Mouse (Mus musculus): Measurements from ENCODE around the gene Tmpo.

Tmpo gene

DNA sequence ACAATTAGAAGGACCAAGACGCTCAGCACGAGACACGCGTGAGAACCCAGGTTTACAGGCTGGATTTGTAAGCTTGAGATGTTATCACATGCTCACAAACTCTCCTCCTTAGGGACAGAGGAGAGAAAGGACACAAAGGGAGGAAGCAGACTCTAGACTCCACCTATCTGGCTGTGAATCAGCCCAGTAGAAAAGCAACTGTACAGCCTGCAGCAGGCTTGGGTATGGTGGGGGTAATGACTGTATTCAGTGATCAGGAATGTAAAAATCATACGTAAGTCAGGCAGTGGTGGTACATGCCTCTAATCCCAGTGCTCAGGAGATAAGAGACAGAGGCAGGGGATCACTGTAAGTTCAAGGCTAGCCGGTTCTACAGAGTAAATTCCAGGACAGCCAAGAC is 24.8 kb downstream of the Tmpo start:
- DNase-seq, result peak; percentile 9 to 39

DNA sequence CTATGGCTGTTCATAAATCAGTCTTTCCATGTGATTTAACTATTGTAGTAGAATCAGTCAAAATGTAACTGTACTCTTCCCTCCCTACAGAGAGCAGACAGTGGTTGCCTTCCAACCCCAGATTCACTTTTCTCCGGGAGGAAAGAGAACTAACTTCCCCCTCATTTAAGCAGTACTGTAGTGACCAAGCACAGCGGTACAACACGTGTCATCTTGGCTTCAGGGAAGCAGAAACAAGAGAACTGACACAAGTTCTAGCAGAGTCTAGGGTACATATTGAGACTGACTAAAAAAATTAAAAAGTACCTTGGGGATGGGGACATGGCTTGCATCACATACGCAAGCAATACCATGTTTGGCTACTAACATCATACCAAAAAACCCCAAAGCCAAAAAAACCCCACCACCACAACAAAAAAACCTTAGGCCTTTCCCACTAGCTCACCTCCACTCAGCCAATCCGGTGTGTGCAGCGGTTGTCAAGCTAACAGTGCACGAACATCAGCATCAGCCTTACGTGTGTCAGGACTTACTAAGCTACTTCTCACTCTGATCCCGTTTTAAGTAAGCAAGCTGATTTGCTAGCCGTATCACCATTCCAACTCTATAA is 27.1 kb downstream of the Tmpo start:
- no peak for DNase-seq

DNA sequence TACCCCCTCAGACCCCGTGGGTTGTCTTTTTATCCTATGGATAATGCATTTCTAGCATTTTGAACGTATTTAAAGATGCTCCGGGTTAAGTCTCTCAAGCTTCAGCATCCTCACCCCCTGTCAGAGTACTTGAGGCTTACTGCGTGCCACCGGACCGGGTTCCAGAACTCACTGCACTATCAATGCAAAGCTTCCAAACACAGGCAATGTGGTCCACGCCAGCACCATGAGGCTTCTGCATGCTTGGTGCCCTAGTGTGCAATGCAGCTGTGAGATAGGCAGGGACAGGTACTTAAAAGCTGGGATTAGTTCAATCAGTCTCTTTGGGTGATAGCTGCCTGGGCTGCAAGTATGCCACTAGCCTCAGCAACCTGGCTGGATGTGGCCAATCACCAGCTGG is 35.7 kb downstream of the Tmpo start:
- DNase-seq, result no peak

DNA sequence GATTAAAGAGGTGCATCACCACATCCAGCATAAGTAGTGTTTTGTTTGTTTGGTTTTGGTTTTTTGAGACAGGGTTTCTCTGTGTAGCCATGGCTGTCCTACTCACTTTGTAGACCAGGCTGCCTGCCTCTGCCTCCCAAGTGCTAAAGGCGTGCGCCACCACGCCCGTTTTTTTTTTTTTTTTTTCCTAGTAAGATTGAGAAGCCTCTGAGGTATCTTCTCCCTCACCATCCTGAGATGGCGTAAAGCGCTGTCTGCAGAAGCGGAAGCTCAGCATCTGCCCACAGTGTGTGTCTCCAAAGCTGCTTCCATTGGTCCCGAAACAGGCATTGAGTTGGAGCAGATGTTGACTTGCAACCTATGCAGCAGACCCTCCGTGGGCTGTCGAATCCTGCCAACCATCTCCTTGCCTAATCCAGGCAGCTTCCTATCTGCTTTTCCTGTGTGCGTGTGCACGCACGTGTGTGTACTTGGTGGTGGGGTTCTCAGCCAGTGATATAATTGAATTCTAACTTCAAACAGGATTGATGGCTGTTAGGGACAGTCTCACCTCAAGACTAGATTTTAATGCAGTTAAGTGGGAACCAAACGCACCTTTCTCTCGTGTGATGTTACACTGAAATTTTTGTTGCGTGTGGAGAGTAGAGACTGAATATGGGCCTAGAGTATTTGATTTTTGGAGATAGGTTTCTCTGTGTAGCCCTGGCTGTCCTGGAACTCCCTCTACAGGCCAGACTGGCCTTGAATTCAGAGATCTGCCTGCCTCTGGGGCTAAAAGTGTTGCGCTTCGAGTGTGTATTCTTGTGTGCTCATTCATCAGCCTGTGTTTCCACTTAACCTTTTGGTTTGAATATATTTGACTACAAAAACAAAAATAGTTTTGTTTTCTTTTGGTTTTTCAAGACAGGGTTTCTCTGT is 37.5 kb downstream of the Tmpo start:
- no peak for DNase-seq

DNA sequence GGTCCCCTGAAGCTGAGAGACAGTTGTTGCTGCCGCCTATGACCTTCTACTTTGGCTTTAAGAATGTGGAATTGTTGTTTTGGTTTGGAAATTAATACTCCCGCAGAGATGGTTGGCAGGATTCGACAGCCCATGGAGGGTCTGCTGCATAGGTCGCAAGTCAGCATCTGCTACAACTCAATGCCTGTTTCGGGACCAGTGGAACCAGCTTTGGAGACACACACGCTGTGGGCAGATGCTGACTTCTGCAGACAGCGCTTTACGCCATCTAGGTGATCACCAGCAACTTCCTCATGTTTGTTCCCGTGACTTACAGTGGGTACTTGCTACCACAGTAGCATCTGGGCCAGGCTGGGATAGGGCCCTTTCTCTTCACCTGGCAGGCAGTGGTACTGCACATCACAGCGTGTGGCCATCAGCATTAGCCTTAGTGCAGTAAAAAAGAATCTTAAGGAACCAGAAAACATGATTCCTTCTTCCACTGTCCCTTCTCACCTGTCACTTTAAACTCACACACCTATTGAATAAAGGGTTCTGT is 38.4 kb downstream of the Tmpo start:
- DNase-seq, result no peak

DNA sequence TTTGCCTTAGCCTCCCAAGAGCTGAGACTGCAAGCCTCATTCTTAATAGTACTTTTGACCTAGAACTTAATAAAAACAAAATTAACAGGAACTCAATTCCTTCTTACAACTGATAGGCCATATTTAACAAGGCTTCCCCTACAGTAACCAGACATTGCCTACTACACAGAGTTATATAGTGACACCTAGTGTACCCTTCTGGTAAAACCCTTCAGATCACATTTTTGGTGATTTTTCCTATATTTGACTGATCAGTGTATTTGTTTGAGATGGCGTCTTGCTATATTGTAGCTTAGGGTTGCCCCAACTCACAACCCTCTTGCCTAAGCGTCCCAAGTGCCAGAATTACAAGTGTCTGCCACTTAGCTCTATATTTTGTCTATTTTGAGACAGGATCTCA is 39.6 kb downstream of the Tmpo start:
- peak in 1 of 2 experiments; percentile 42 for DNase-seq

DNA sequence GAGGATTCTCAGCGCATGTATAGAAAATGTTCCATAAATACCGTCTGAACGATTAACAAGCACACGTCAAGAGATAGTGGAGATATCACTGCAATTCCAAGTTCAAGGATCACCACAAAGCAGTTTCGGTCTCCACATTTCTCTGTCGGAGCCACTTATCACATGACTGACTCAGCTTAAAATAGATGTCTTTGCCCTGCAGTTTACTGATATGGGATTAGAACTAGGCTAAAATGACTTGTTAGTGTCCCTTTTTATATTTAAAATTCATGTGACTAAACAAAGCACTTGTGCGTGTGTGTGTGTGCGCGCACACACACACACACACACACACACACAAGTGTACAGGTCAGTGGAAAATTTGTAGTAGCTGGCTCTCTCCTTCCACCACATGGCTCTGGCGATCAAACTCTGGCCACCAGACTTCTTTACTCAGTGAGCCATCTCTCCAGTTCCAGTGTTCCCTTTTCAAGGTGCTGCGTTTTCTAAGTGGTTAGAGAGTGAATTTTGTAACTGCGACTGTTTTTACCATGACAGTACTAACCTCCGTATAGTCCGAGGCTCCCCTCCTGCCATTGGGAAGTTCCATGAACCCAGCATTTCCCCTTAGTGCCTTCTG is 41.9 kb downstream of the Tmpo start:
- no peak for DNase-seq

DNA sequence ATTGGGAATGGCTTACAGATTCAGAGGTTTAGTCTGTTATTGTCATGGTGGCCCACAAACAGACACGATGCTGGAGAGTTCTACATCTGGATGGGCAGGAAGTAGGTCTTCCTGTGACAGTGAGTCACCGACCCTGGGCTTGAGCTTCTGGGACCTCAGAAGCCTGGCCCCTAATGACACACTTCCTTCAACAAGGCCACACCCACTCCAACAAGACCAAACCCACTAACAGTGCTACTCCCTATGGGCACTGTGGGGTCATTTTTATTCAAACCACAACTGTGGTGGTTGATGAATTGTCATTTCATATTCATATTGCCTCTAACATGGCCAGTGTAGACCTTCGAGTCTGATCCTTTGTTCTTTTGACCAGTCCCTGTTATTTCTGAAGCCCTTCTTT is 42.8 kb downstream of the Tmpo start:
- no peak for DNase-seq

DNA sequence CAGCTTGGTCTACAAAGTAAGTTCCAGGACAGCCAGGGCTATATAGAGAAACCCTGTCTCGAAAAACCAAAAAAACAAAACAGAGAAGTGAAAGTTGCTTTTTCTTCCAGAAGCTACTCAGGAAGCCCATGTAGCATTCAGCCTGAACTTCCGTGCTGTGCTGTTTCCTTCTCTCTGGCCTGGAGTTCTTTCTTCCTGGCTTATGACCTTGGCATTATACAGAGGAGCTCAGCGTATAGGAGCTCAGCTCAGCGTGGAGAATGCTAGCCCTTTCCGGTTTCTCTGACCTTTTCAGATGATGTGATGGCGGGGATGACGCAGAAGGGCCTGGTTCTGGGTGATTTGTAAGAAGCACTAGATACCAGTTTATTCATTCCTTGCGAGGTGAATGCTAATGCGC is 43.7 kb downstream of the Tmpo start:
- no peak for DNase-seq

DNA sequence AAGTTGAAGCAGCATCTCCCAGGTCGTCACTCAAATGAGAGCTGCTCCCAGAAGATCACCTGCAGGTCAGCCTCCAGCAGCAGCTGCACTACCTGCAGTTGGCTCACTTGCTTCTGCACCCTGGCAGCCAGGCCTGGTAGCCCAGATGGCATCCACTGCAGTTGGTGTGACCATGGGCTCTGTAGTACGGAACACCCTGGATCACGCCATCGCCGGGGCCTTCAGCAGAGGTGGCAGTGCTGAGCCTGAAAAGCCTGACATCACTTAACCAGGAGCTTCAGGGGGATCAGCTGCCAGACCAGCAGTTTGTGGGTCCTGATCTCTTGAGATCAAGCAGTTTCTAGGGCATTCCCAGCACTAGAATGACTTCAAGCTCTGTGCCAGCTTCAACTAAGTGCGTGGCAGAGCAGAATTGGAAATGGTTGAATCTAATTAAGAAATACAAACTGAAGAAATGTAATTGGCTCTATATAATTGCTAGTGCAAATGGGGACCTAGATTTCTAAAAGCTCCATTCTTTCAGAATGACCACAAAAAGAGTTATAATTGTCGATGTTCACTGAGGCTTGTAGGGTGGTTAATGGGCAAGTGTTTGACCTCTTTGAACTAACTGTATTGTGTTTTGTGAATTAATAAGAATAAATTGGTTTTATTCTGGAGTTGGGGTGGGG is 45.7 kb downstream of the Tmpo start:
- no peak for DNase-seq

DNA sequence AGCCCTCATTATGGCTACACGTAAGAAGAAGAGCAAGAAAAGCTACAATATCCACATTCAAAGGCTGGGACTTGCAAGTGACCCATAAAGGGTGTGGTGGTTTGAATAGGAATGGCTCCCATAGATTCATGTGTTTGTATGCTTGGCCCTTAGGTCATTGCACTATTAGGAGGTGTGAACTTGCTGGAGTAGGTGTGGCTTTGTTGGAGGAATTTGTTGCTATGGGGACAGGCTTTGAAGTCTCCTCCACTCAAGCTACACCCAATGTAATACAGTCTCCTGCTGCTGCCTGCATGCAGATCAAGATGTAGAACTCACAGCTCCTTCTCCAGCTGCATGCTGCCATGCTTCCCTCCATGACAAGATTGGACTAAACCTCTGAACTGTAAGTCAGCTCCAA is 49.5 kb downstream of the Tmpo start:
- DNase-seq, result no peak

DNA sequence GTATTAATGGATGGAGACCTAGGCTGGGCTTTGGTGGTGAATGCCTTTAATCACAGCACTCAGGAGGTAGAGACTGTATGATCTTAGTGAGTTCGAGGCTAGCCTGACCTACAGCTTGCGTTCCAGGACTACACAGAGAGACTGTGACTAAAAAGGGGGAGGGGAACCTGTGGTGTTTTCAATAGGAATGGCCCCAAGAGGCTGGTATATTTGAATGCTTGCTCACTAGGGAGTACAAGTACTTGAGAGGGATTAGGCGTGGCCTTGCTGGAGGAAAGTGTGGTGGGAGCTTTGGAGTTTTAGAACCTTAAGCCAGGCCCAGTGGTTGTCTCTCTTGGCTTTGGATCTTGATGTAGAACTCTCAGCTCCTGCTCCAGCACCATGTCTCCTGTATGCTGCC is 50.3 kb downstream of the Tmpo start:
- DNase-seq, result no peak

DNA sequence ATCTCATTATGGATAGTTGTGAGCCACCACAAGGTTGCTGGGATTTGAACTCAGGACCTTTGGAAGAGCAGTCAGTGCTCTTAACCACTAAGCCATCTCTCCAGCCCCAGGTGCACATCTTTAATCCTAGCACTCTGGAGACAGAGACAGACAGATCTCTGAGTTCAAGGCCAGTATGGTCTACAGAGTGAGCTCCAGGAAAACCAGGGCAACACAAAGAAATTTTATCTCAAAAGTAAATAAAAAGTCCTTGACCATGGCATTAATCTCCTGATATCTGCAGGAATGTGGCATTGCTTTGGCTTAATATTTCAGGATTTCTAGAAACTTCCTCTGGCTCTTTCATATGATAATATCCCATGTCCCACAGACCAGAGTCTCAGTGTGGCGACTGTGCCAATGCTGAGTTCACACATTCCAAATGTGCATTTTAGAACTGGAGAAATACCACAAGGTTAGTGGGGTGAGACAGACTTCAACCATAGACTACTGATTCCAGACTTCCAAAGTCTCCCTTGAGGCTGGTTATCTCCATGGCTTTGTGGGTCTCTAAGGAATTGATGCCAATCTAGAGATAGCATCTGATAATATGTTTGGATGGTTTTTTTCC is 52.5 kb downstream of the Tmpo start:
- DNase-seq, result peak; percentile 65 to 78

DNA sequence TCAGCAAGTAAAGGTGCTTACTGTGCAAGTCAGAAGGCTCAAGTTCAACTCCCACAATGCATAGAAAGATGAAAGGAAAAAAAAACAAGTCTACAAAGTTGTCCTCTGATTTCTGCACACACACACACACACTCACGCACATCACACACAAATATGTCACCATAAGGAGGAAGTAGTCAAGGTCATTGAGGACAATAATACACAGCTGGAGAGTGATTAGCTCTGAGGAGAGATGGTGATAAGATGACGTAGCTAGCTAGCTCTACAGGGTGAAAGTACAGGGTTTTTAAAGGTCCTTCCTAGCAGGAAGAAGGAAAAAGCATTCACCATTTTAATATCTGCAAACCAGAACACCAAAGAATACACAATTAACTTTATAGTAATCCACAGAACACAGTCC is 53.7 kb downstream of the Tmpo start:
- no peak for DNase-seq

DNA sequence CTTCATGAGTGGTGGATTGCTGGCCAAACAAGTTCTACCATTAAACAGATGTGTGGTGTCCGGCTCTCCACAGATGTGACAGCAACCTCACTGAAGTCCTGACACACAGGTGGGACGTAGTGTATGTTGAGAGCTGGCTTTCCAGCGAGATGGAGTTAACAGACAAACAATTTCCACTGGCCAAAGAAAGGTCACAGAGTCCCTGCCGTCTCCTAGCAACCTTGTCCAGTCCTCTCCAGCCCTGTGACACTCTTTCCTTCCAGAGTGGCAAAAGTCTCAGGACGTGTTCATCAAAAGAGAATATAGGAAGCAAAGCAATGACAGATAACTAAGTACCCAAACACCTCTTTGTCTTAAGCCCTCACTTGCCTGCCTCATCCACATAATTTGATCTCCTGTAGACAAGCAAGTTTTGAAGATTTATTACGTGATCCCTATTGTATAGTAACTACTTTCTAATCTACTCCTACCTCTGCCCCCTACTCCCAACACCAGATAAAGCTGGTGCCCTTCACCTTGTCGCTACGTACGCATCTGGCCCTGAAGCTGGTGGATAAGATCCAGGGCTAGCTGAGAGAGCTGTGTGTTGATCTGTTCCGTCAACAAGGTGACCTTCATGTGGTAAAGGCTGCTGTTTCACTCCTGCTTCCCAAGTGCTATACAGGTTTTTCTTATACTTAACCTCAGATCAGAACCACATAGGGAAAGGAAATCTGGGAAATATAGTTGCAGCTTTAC is 54.3 kb downstream of the Tmpo start:
- DNase-seq, result peak; percentile 53 to 62

DNA sequence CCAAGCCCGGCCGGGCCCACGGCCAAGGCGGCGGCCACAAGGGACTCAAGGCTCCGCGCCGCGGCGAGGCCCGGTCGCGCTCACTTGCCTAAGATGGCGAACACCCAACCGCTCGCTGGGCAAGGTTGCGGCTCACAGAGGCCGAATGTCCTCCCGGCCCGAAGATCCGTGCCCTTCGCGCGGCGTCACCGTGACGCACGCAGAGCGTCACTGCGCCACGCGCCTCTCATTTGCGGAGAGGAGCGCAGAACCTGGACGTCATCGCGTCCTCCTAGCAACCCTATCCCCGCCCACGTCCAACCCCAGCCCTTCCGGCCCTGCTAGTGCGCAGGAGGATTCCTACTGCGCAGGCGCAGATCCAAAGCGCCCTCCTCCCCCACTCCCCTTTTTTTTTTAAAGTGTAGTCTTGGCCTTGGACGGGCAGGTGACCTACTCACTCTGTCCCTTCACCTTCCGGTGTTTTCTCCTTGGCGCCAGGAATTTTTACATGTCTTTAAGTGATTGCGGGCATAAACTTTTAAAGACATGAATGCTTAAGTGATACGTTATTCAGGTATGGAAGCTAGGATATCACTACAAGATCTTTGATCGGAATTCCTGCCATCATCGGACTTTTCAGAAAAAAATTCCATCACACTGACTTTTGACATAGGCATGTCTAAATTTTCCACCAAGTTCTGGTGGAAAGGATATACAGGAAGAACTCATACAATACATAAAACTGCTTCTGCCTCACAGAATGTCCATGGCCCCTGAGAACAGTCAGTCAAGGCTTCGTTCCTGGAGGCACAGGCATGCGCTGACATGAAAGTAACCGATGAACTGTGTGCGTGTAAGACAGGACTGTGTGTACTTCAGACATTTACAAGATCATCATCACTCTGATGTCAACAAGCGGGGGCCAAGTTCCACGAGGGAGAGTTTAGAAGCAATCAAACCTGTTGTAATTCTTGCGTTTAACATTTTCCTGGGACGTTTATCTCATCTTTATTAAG is 57.0 kb downstream of the Tmpo start, which contains the start of gene Slc25a3:
TSS of gene Slc25a3 (minus strand) at position 232 of the 995 bp plus-strand sequence.
- peak; percentile 99 for DNase-seq

DNA sequence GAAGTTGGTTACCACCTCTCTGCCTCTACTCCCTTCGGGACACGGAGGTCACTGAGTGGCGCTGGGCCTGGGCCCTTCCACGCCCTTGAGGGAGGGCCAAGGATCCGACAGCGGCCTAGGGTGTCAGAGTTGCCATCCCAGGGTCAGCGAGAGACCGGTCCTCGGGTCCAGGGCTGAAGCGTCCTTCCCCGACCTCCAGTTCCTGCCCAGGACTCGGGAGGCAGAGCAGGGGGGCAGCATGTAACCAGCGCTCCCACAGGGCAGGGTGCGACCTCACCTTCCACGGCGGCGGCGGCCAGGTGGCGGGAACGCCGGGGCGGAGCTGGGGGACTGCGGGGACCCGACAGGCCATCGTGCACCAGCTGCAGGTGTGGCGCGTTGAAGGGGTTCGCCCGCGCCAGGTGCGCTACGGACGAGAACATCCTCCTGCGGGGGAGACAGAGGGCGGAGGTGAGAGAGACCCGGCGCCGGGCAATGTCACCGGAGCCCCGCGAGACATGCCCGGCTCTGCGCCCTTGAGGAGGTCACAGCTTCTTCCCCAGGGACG is 57.8 kb downstream of the Tmpo start:
- peak; percentile 49 to 72 for DNase-seq

DNA sequence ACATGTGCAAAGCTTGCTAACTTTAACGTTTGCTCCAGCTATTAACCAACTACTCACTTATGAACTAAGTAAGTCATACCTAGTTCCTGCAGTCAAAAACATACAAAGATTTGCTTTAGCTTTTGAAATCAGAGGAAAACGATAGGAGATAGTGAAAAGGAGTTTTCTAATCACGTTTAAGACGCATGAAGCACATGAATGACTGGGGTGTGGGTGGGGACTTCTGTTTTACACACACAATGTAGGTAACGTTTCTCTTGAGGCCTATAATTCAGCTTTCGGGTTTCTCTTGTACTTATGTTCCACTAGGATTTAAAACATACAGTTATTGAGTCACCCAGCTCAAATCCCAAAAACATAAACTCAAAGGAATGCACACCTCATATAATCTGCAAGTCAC is 58.5 kb downstream of the Tmpo start:
- DNase-seq, result no peak

DNA sequence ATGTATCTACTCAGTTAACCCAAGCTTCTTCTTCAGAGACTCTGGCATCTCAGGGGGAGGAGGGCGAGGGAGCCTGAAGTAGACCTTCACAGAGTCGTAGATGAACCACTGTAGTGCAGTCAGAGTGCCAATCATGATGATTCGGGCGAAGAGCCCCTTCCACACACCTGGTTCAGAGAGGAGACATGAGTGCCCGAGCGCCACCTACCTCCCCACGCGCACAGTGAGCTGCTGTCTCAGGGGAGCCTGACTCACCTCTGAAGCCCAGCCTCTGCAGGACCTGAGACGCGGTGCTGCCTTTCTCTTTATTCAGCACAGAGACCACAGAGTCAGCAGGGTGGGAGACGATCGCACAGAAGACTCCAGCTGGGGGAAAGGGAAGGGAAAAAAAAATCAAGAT is 64.2 kb downstream of the Tmpo start:
- no peak for DNase-seq

DNA sequence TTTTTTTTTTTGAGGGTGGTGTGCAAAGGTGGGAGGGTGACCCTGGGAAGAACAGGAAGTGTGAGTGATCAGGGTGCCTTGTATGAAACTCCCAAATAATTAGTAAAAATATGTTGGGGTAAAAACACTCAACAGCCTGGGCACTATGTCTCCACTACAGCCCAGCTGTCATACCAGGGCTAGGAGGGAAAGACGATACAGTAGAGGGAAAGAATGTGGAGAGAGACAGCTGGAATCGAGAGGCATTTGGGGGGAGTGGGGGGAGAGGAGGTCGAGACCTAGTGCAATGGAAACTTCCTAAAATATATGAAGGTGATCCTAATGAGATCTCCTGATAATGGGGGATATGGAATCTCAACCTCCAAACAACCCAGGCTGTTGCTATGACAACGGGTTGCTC is 71.3 kb downstream of the Tmpo start:
- no peak for DNase-seq

Data from kidney, postnatal 36 days (tissue).